Mouse (Mus musculus) embryo, embryonic 11.5 days (tissue): ENCODE data around the gene Tcea2.

ENCODE experiments used
- DNase-seq: peaks from one replicate; pipeline ENCODE4 v3.0.0-alpha.2; 2012; ENCODE audit warnings: low read depth, low spot score

The Tcea2 gene

DNA sequence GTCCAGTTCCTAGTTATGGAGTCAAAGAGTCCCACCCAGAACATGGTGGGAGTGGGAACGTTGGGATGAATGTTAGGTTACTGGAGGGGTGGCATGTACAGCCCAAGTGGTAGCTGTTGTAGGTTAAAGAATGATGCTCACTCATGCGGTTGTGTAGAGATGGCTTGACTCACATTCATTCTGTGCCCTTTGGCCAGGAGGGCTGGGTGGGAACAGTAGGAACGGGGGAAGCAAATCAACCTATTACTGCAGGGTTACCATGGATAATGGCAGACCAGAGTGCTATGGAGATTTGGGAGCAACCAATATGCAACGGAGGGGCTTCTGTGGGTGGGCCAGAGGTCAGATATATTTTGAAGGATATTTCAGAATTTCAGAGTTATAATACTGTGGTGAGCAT, 5.2 kb upstream of the Tcea2 start:
- DNase-seq, result no peak

DNA sequence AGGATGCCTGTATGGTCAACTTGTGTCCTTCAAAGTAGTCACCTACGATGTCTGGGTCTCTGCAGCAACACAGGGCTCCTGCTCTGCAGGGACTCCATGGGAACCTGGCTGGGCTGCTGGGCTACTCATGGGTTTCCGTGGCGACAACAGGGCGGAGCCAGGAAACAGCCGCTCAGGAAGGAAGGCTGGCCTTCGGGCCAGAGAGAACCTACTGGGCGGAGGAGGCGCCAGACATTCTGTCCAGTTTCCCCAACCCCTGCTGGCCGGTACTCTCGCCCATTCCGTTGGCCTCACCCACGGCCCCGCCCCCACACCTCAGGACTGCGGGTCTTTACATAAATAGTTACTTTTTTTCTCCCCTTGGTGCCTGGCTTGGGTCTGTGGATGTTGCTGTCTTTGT, 4.7 kb upstream of the Tcea2 start:
- DNase-seq, result no peak

GRCm38 (mm10) chr2:181676424-181676823, 3.7 kb upstream of the Tcea2 start:
- DNase-seq, result no peak

DNA sequence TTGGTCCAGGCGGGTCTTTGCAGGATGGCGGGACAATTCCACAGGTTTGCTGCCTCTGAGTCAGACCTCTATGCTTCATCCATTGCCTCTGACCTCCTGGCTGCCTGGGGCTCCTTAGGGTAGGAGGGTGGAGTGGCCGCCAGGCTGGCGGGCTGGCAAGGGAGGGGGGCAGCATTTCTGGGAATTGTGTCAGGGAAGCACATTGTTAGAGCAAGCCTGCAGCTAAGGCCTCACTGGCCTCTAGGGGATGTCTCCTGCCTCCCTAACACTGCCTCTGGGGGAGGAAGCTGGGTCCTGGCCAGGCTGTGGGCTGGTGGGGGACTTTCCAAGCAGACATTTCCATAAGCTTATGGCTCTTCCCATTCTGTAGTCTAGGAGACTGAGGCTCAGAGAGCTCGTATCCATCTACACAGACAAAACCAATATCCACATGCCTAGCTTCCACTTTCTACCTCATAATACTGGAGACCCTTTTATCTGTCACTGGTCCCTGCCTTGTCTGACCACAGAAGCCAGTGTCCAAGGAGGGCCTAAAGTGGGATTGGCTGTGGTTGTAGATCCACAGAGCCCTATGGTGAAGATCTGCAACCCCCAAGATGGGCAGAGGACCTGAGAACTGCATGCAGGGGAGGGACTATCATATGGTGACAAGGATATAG, 2.9 kb upstream of the Tcea2 start:
- no peak for DNase-seq

- DNase-seq, result no peak
Observed at GRCm38 (mm10) chr2:181677755-181678098, 2.4 kb upstream of the Tcea2 start.

GRCm38 (mm10) chr2:181678780-181679179, 1.3 kb upstream of the Tcea2 start:
- DNase-seq, result no peak

DNA sequence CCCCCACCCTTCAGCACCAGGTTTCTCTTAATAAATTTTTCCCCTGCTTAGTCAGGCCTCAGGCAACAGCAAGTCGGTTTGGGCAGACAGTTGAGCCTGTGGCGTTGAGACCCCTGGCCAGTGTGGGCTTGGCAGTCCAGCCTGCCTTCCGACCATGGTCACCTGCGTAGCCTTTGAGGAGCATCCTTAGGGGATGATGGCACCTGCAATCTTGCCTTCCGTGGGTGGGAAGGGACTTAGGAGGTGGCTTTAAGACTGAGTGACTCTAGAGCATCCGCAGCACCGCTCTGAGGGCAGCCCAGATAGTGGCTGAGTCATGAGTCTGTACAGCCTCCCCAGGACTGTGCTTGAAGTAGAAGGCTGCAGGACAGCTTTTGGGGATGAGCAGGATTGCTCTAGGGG, 607 bp downstream of the Tcea2 start:
- DNase-seq, result no peak

GRCm38 (mm10) chr2:181681978-181682377, 1.9 kb downstream of the Tcea2 start:
- no peak for DNase-seq

- no peak for DNase-seq
Observed at GRCm38 (mm10) chr2:181683381-181683780, 3.3 kb downstream of the Tcea2 start.

- no peak for DNase-seq
Observed at GRCm38 (mm10) chr2:181684713-181685112, 4.6 kb downstream of the Tcea2 start.

GRCm38 (mm10) chr2:181685686-181686085, 5.6 kb downstream of the Tcea2 start:
- DNase-seq, result no peak

DNA sequence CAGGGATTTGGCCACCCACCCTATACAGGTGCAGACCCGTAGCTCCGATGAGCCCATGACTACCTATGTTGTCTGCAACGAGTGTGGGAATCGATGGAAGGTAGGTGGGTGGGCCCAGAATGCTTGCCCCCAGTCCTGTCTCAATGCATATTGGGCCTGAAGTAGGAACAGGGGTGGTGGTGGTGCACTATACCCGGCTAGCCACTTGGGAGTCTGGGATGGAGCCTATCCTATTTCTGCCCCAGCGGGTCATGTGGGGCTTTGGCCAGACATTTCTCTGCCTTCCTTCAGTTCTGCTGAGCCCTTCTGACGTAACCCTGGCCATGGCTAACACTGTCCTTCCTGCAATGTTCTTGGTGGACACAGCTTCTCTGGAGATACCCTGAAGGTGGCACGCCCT, 7.5 kb downstream of the Tcea2 start:
- DNase-seq, result no peak

DNA sequence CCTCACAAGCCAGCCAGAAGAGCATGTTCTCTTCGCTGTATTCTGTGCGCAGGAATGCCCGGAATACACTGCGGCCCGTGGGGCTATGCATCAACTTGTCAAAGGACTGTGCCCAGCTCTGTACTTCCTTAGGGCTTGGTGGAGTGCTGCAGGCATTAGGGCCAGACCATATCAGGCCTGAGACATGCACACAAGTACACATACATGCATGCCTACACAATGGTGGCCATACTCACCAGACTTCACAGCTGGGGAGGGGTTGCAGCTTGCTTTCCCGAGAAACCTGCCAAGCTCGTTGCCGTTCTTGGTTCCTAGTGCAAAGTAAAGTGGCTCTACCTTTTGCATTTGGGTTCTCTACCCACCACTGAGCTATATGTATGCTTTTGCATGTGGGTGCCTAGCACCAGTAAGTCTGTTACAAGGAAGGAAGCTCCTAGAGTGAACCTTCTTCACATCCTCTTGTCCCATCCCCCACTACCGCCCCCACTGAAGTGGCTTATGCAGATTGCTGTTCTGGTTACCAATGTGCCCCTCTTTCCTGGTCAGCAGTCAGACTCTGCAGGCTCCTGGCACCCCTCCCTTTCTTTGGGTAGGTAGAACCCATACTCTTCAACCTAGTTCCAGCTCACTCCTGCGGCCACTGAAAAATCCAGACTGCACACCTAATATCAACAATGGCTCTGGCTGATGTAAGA, 9.5 kb downstream of the Tcea2 start:
- DNase-seq, result no peak

DNA sequence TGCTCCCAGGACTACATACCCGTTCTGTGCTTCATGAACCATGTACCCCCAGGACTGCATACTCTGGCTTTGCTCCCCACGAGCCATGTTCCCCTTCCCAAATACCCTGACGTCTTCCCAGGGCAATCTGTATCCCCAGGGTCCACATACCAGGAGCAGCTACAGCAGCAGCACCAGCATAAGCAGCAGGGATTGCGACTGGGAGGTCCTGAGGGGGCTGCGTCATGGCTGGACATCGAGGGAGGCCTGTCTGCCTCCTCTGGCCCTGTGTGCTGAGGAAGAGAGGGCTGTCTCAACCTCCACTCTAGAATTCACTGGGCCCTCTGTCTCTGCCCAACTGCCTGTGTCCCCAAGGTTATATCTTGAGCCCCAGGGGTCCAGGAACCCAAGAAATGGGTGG, 11.0 kb downstream of the Tcea2 start:
- DNase-seq, result no peak

GRCm38 (mm10) chr2:181691571-181691970, 11.5 kb downstream of the Tcea2 start:
- no peak for DNase-seq

DNA sequence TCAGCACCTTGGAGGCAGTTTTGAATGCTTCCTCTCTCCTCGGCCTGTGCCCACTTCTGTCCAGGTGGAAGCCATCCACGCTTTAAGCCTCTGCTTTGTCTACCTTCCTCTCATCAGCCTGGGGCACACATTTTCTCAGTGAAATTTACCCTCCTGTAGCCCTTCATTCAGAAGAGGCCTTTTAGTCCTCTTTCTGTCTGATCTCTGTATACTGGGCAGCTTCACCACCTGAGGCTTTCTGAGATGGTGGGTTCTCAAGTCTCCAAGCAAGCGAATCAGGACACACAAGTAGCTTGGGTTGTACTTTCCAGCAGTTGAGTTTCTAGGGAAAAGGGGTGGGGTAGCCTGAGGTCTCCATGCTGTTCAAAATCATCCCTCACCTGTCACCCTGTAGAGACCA, 12.2 kb downstream of the Tcea2 start:
- DNase-seq, result no peak

GRCm38 (mm10) chr2:181693339-181694280, 13.5 kb downstream of the Tcea2 start, which contains the start of gene Rgs19:
Gene Rgs19, minus strand, starts transcription at chr2:181693977.
- DNase-seq, result no peak

GRCm38 (mm10) chr2:181694581-181694980, 14.5 kb downstream of the Tcea2 start:
- no peak for DNase-seq

- DNase-seq, result no peak
Observed at GRCm38 (mm10) chr2:181695776-181696175, 15.7 kb downstream of the Tcea2 start.

DNA sequence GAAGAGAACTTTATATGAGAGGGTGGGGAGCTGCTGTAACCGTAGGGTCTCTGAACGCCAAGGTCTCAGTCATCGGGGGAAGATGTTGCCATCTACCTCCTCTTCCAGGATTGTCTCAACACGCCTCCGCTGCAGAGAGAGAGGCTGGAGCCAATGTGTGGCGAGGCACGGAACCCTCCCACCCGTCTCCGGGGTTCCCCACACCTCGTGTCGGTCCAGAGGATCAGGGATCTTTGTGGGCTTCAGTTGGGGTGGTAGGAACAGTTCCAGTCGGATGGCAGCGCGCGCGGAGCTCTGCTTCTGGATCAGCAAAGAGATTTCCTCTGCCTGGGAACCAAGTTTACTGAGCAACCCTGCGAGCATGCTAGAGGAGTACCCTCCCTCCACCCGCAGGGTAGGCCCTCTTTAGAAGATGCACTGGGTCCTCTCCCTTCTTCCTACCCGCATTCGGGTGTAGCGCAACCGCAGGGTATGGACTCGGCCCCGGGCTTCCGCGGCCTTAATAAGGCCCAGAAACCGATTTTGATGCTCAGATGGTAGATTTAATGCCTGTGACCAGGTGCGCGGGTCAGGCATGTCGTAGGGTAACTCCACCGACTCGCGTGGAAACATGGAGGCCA, 16.8 kb downstream of the Tcea2 start:
- no peak for DNase-seq

- DNase-seq, result no peak
Observed at GRCm38 (mm10) chr2:181698241-181698640, 18.1 kb downstream of the Tcea2 start, which contains the start of gene Lkaaear1. Gene Lkaaear1, minus strand, starts transcription at chr2:181698442.

DNA sequence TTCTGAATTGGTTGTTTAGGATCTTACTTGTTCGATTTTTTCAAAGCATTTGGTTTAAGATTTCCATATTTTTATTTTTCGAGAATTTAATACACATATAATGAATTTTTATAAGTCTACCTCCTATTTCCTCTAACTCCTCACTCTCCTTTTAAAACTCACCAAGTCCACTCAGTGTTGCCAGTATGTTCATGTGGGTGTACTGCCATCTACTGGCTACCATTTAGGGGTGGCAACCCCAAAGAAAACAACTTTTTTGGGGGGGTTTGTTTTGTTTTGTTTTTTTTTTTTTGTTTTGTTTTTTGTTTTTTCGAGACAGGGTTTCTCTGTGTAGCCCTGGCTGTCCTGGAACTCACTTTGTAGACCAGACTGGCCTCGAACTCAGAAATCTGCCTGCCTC, 26.6 kb downstream of the Tcea2 start:
- no peak for DNase-seq
